Mouse (Mus musculus): ENCODE data around the gene Nab2. TPM values are rescaled to one million over a fixed set of nuclear protein-coding genes. Genes with fewer than 3 reads are reported as not detected.

The Nab2 gene
- polyA plus RNA-seq, 1 experiment from 2014 or later, result 10.1 TPM

GRCm38 (mm10) chr10:127640421-127640820, 27.9 kb downstream of the Nab2 start:
- Histone ChIP-seq H3K36me3 (ENCODE audit: control insufficient read depth, insufficient read depth, low read length) (no peaks in the 10 kb centered on the region), H3K27me3 (ENCODE audit: control insufficient read depth, insufficient read depth, low read length) (no peaks in the 10 kb centered on the region), H3K4me1 (ENCODE audit: control insufficient read depth, insufficient read depth, low read length) (peaks cover 16% of the 10 kb centered on the region), H3K4me2 (ENCODE audit: low read depth, low read length) (no peak overlapping the region), H3K4me3 (replicated peaks; ENCODE audit: low read length) (no peak overlapping the region), H3K9me3 (replicated peaks; ENCODE audit: control insufficient read depth, low read length) (no peaks in the 10 kb centered on the region), H3K9ac (ENCODE audit: low read length) (no peak overlapping the region), H3K27ac (ENCODE audit: low read length) (peak overlapping the region; percentile 38; the same call in 1 of the 2 replicates)
- no peak for ATAC-seq (ENCODE audit: insufficient read depth, low FRiP score)
- WGBS, result 62% methylated on average over 5 of the region's 5 CpGs

GRCm38 (mm10) chr10:127632668-127633271, 35.6 kb downstream of the Nab2 start:
- no peak for ATAC-seq (ENCODE audit: insufficient read depth, low FRiP score)
- Histone ChIP-seq H3K36me3 (ENCODE audit: control insufficient read depth, insufficient read depth, low read length) (no peaks in the 10 kb centered on the region), H3K4me2 (ENCODE audit: low read depth, low read length) (no peak overlapping the region), H3K27me3 (ENCODE audit: control insufficient read depth, insufficient read depth, low read length) (no peaks in the 10 kb centered on the region), H3K4me1 (ENCODE audit: control insufficient read depth, insufficient read depth, low read length) (peaks cover 5% of the 10 kb centered on the region; the same call in 1 of the 2 replicates), H3K9ac (ENCODE audit: low read length) (no peak overlapping the region), H3K4me3 (replicated peaks; ENCODE audit: low read length) (no peak overlapping the region), H3K9me3 (replicated peaks; ENCODE audit: control insufficient read depth, low read length) (no peaks in the 10 kb centered on the region), H3K27ac (ENCODE audit: low read length) (no peak overlapping the region)
- 26% methylated on average over 7 of the region's 7 CpGs for WGBS

DNA sequence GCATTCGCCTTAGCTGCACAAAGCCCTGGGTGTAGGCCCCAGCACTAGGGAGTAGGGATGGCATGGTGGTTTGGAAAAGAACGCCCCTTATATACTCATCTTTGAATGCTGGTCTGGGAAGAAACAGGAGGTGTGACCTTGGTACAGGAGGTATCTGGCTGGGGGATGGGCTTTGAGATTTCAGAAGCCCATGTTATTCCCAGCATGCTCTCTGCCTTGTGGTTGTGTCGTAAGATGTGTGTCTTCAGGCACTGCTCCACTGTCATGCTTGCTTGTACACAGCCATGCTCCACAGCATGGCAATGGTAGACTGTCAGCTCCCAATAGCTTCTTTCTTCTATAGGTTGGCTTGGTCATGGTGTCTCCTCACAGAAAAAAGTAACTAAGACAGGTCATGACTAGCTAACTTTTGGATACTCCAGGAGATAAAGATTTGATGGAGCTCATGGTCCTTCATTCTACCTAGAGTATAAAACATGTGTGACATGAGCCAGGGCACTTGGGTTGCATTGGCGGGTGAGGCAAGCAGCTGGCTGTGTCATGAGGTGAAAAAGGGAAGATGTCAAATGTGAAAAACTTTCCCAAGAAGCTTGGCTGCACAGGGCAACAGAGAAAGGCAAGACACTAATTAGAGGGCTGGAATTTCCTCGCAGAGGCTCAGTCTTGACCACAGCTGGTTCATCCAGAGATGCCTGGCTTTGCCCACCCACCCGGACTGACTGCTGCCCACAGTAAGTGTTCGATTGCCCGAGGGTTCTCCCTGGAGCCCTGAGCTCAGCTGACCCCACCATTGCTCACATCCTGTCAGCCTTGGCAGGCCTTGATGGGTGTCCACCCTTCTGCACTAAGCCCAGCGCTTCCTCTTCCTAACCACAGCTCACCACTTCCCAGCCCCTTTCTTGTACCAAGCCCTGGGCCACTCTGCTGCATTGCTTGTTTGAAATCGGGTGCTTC, 36.8 kb downstream of the Nab2 start:
- Histone ChIP-seq H3K9ac (ENCODE audit: low read length) (no peak overlapping the region), H3K4me1 (ENCODE audit: control insufficient read depth, insufficient read depth, low read length) (peaks cover 5% of the 10 kb centered on the region; the same call in 1 of the 2 replicates), H3K36me3 (ENCODE audit: control insufficient read depth, insufficient read depth, low read length) (no peaks in the 10 kb centered on the region), H3K27me3 (ENCODE audit: control insufficient read depth, insufficient read depth, low read length) (no peaks in the 10 kb centered on the region), H3K4me2 (ENCODE audit: low read depth, low read length) (no peak overlapping the region), H3K27ac (ENCODE audit: low read length) (no peak overlapping the region), H3K9me3 (replicated peaks; ENCODE audit: control insufficient read depth, low read length) (peaks cover 2% of the 10 kb centered on the region; the same call in 1 of the 2 replicates), H3K4me3 (replicated peaks; ENCODE audit: low read length) (no peak overlapping the region)
- 72% methylated on average over 10 of the region's 10 CpGs for WGBS
- no peak for ATAC-seq (ENCODE audit: insufficient read depth, low FRiP score)

- no peaks in the 10 kb centered on the region for H3K36me3 ChIP-seq (ENCODE audit: control insufficient read depth, insufficient read depth, low read length)
- H3K27me3 ChIP-seq (ENCODE audit: control insufficient read depth, insufficient read depth, low read length), result no peaks in the 10 kb centered on the region
- no peak overlapping the region for H3K9ac ChIP-seq (ENCODE audit: low read length)
- no peak overlapping the region for H3K4me2 ChIP-seq (ENCODE audit: low read depth, low read length)
- WGBS, result 84% methylated on average over 3 of the region's 3 CpGs
- peaks cover 8% of the 10 kb centered on the region for H3K9me3 ChIP-seq (replicated peaks; ENCODE audit: control insufficient read depth, low read length)
- H3K27ac ChIP-seq (ENCODE audit: low read length), result no peak overlapping the region
- H3K4me3 ChIP-seq (replicated peaks; ENCODE audit: low read length), result no peak overlapping the region
- ATAC-seq (ENCODE audit: insufficient read depth, low FRiP score), result no peak
- 0 out of 2 replicates have a peak, but pooled peaks cover 4% of the 10 kb centered on the region for H3K4me1 ChIP-seq (ENCODE audit: control insufficient read depth, insufficient read depth, low read length)
Observed at GRCm38 (mm10) chr10:127626433-127626832, 41.9 kb downstream of the Nab2 start.

- WGBS, result 91% methylated on average over 6 of the region's 6 CpGs
- H3K9ac ChIP-seq (ENCODE audit: low read length), result no peak overlapping the region
- H3K4me1 ChIP-seq (ENCODE audit: control insufficient read depth, insufficient read depth, low read length), result peaks cover 17% of the 10 kb centered on the region
- no peak overlapping the region for H3K4me2 ChIP-seq (ENCODE audit: low read depth, low read length)
- no peak overlapping the region for H3K27ac ChIP-seq (ENCODE audit: low read length)
- peaks cover 8% of the 10 kb centered on the region for H3K9me3 ChIP-seq (replicated peaks; ENCODE audit: control insufficient read depth, low read length)
- no peak for ATAC-seq (ENCODE audit: insufficient read depth, low FRiP score)
- no peaks in the 10 kb centered on the region for H3K36me3 ChIP-seq (ENCODE audit: control insufficient read depth, insufficient read depth, low read length)
- no peaks in the 10 kb centered on the region for H3K27me3 ChIP-seq (ENCODE audit: control insufficient read depth, insufficient read depth, low read length)
- no peak overlapping the region for H3K4me3 ChIP-seq (replicated peaks; ENCODE audit: low read length)
Observed at GRCm38 (mm10) chr10:127623439-127624216, 44.7 kb downstream of the Nab2 start.

GRCm38 (mm10) chr10:127622661-127623060, 45.7 kb downstream of the Nab2 start:
- H3K9ac ChIP-seq (ENCODE audit: low read length), result no peak overlapping the region
- no peak for ATAC-seq (ENCODE audit: insufficient read depth, low FRiP score)
- WGBS, result 64% methylated on average over 4 of the region's 4 CpGs
- no peak overlapping the region for H3K4me3 ChIP-seq (replicated peaks; ENCODE audit: low read length)
- H3K36me3 ChIP-seq (ENCODE audit: control insufficient read depth, insufficient read depth, low read length), result no peaks in the 10 kb centered on the region
- H3K4me1 ChIP-seq (ENCODE audit: control insufficient read depth, insufficient read depth, low read length), result peaks cover 25% of the 10 kb centered on the region
- H3K27ac ChIP-seq (ENCODE audit: low read length), result peak overlapping the region; percentile 100; the same call in 1 of the 2 replicates
- H3K27me3 ChIP-seq (ENCODE audit: control insufficient read depth, insufficient read depth, low read length), result no peaks in the 10 kb centered on the region
- peaks cover 8% of the 10 kb centered on the region for H3K9me3 ChIP-seq (replicated peaks; ENCODE audit: control insufficient read depth, low read length)
- H3K4me2 ChIP-seq (ENCODE audit: low read depth, low read length), result peak overlapping the region; percentile 96; the same call in 1 of the 2 replicates

DNA sequence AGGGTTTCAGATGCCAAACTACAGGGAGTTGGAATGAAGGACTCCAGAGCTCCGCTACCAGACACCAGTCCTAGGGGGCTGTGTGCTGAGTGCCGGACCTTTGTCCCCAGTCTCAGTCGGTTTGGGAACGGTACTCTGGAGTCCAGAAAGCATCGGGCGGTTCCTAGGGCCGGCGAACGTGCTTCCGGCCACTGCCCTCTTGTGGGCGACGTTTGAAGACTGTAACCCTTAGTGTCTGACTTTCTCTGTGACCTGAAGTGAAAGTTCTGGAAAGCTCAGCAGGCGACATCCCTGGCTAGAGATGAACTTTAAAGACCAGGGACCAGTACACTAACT, 46.3 kb downstream of the Nab2 start:
- no peaks in the 10 kb centered on the region for H3K27me3 ChIP-seq (ENCODE audit: control insufficient read depth, insufficient read depth, low read length)
- peak overlapping the region; percentile 86 for H3K9ac ChIP-seq (ENCODE audit: low read length)
- H3K4me3 ChIP-seq (replicated peaks; ENCODE audit: low read length), result peak overlapping the region; percentile 87
- peak overlapping the region; percentile 100 for H3K27ac ChIP-seq (ENCODE audit: low read length)
- peak overlapping the region; percentile 96 for H3K4me2 ChIP-seq (ENCODE audit: low read depth, low read length)
- WGBS, result under 1% methylated on average over 13 of the region's 13 CpGs
- peaks cover 8% of the 10 kb centered on the region for H3K9me3 ChIP-seq (replicated peaks; ENCODE audit: control insufficient read depth, low read length)
- peaks cover 32% of the 10 kb centered on the region for H3K4me1 ChIP-seq (ENCODE audit: control insufficient read depth, insufficient read depth, low read length)
- no peaks in the 10 kb centered on the region for H3K36me3 ChIP-seq (ENCODE audit: control insufficient read depth, insufficient read depth, low read length)
- ATAC-seq (ENCODE audit: insufficient read depth, low FRiP score), result peak; percentile 27; the same call in 1 of the 2 replicates

- H3K4me2 ChIP-seq (ENCODE audit: low read depth, low read length), result peak overlapping the region; percentile 96
- no peaks in the 10 kb centered on the region for H3K36me3 ChIP-seq (ENCODE audit: control insufficient read depth, insufficient read depth, low read length)
- no peaks in the 10 kb centered on the region for H3K27me3 ChIP-seq (ENCODE audit: control insufficient read depth, insufficient read depth, low read length)
- peak overlapping the region; percentile 100 for H3K27ac ChIP-seq (ENCODE audit: low read length)
- WGBS, result under 1% methylated on average over 39 of the region's 39 CpGs
- peaks cover 4% of the 10 kb centered on the region for H3K9me3 ChIP-seq (replicated peaks; ENCODE audit: control insufficient read depth, low read length)
- ATAC-seq (ENCODE audit: insufficient read depth, low FRiP score), result peak; percentile 90
- H3K4me1 ChIP-seq (ENCODE audit: control insufficient read depth, insufficient read depth, low read length), result peaks cover 37% of the 10 kb centered on the region
- H3K9ac ChIP-seq (ENCODE audit: low read length), result peak overlapping the region; percentile 95
- peak overlapping the region; percentile 87 for H3K4me3 ChIP-seq (replicated peaks; ENCODE audit: low read length)
Observed at GRCm38 (mm10) chr10:127621191-127622056, 46.9 kb downstream of the Nab2 start.

Measured in stomach, embryonic 16.5 days (tissue).